Mouse (Mus musculus) limb, embryonic 14.5 days (tissue): ENCODE results near the gene Tmem205. TPM values are rescaled to one million over a fixed set of nuclear protein-coding genes. Genes with fewer than 3 reads are reported as not detected.

Experiments used
- ATAC-seq: fragments of 200-750 bp; cut with Nextera tagmentation; 2 replicates; pipeline ENCODE4 v1.8.0; 2017; ENCODE audit warnings: low read depth, moderate number of reproducible peaks, moderate TSS enrichment; ENCODE audit not compliant: low FRiP score
- DNase-seq: peaks from one replicate; pipeline ENCODE4 v3.0.0-alpha.2; 2015; ENCODE audit warnings: low spot score
- H3K27ac ChIP-seq: fragments of 300-500 bp; sonication (generic); replicated peaks from 2 replicates; pipeline ENCODE4 v1.5.1; 2014; ENCODE audit warnings: low read depth, mild to moderate bottlenecking, low read length, moderate library complexity, mixed read lengths
- H3K27me3 ChIP-seq: fragments of 300-500 bp; sonication (generic); 2 replicates; pipeline ENCODE4 v1.6.1; 2014; ENCODE audit warnings: low read length, mixed read lengths; ENCODE audit not compliant: control insufficient read depth, insufficient read depth
- H3K36me3 ChIP-seq: fragments of 300-500 bp; sonication (generic); 2 replicates; pipeline ENCODE4 v1.6.1; 2014; ENCODE audit warnings: mild to moderate bottlenecking, low read length, moderate library complexity, mixed read lengths; ENCODE audit not compliant: control insufficient read depth, insufficient read depth
- H3K4me1 ChIP-seq: fragments of 300-500 bp; sonication (generic); 2 replicates; pipeline ENCODE4 v1.6.1; 2014; ENCODE audit warnings: antibody characterized with exemption, low read length, mixed read lengths; ENCODE audit not compliant: control insufficient read depth, insufficient read depth
- H3K4me2 ChIP-seq: fragments of 300-500 bp; sonication (generic); replicated peaks from 2 replicates; pipeline ENCODE4 v1.6.1; 2014; ENCODE audit warnings: low read depth, mild to moderate bottlenecking, low read length, moderate library complexity; ENCODE audit not compliant: severe bottlenecking
- H3K4me3 ChIP-seq: fragments of 300-500 bp; sonication (generic); replicated peaks from 2 replicates; pipeline ENCODE4 v1.5.1; 2014; ENCODE audit warnings: low read length
- H3K9ac ChIP-seq: fragments of 300-500 bp; sonication (generic); 2 replicates; pipeline ENCODE4 v1.6.1; 2014; ENCODE audit warnings: mild to moderate bottlenecking, low read depth, low read length, moderate library complexity; ENCODE audit not compliant: severe bottlenecking
- H3K9me3 ChIP-seq: fragments of 300-500 bp; sonication (generic); 2 replicates; pipeline ENCODE4 v1.6.1; 2016; ENCODE audit warnings: low read length; ENCODE audit not compliant: control insufficient read depth
- POLR2A ChIP-seq: fragments of 200-500 bp; IDR thresholded peaks from 2 replicates; pipeline ENCODE4 v1.8.0; 2012; ENCODE audit warnings: inconsistent platforms, mild to moderate bottlenecking, moderate library complexity, borderline replicate concordance; ENCODE audit not compliant: insufficient read depth, insufficient read length; ENCODE audit errors: extremely low read depth
- WGBS: fragments of 180-500 bp; shearing (Covaris S2); extraction: QIAGEN DNeasy Blood & Tissue Kit; methylation state at CpG from one replicate; pipeline ENCODE4 v1.1.7; 2014; 5-methylcytosine and 5-hydroxymethylcytosine counted together
- polyA plus RNA-seq, 2 experiments: library from polyadenylated mRNA; depleted of rRNA in 1 of 2; stranded (reverse) in 1 of 2; unstranded in 1 of 2; fragments of >200 nt; fragmentation: Nextera tagmentation in 1 of 2; extraction: Ambion mirVana in 1 of 2; gene quantifications; 2 replicates each; pipeline versions ENCODE4 v1.2.1 to v1.2.3; 2012 to 2014

Tmem205 gene
- polyA plus RNA-seq, 2 experiments: 37.4 to 51.5 TPM

- H3K4me1 ChIP-seq: peaks cover 7% of the 10 kb centered on the region; the same call in 1 of the 2 replicates
- ATAC-seq (peak; percentile 85), DNase-seq (peak; percentile 64)
- H3K4me2 ChIP-seq: peak overlapping the region; percentile 92
- H3K36me3 ChIP-seq: 0 out of 2 replicates have a peak, but pooled peaks cover 5% of the 10 kb centered on the region
- no peak for TF ChIP-seq POLR2A
- H3K9me3 ChIP-seq: no peaks in the 10 kb centered on the region
- peak overlapping the region; percentile 46 for H3K9ac ChIP-seq
- peak overlapping the region; percentile 41 for H3K4me3 ChIP-seq
- 3% methylated on average over 32 of the region's 34 CpGs for WGBS
- H3K27ac ChIP-seq: no peak overlapping the region
- peaks cover 46% of the 10 kb centered on the region for H3K27me3 ChIP-seq
These were observed 35.2 kb upstream of the Tmem205 start for GRCm38 (mm10) chr9:21962416-21963059.

- WGBS: 1% methylated on average over 15 of the region's 15 CpGs
- no peak overlapping the region for H3K27ac ChIP-seq
- peak overlapping the region; percentile 92 for H3K4me2 ChIP-seq
- TF ChIP-seq POLR2A: no peak
- ATAC-seq (no peak; the same call in 1 of the 2 replicates), DNase-seq (no peak)
- H3K9ac ChIP-seq: peak overlapping the region; percentile 46
- 0 out of 2 replicates have a peak, but pooled peaks cover 5% of the 10 kb centered on the region for H3K36me3 ChIP-seq
- peaks cover 46% of the 10 kb centered on the region for H3K27me3 ChIP-seq
- peaks cover 7% of the 10 kb centered on the region; the same call in 1 of the 2 replicates for H3K4me1 ChIP-seq
- H3K4me3 ChIP-seq: peak overlapping the region; percentile 41
- no peaks in the 10 kb centered on the region for H3K9me3 ChIP-seq
These were observed 34.7 kb upstream of the Tmem205 start for GRCm38 (mm10) chr9:21962010-21962409.

- no peak for TF ChIP-seq POLR2A
- Histone ChIP-seq H3K9ac (no peak overlapping the region), H3K9me3 (no peaks in the 10 kb centered on the region), H3K27ac (no peak overlapping the region), H3K4me3 (peak overlapping the region; percentile 41), H3K4me1 (peaks cover 9% of the 10 kb centered on the region), H3K36me3 (0 out of 2 replicates have a peak, but pooled peaks cover 5% of the 10 kb centered on the region), H3K4me2 (peak overlapping the region; percentile 92), H3K27me3 (peaks cover 46% of the 10 kb centered on the region)
- WGBS: 2% methylated on average over 35 of the region's 35 CpGs
- ATAC-seq (no peak), DNase-seq (no peak)
These were observed 34.1 kb upstream of the Tmem205 start for GRCm38 (mm10) chr9:21961366-21961980.

GRCm38 (mm10) chr9:21960558-21961208 lies 33.3 kb upstream of the Tmem205 start:
- peaks cover 11% of the 10 kb centered on the region for H3K4me1 ChIP-seq
- DNase-seq (no peak), ATAC-seq (no peak)
- peaks cover 46% of the 10 kb centered on the region for H3K27me3 ChIP-seq
- H3K4me3 ChIP-seq: no peak overlapping the region
- WGBS: 11% methylated on average over 26 of the region's 26 CpGs
- H3K4me2 ChIP-seq: no peak overlapping the region
- H3K9ac ChIP-seq: no peak overlapping the region
- no peak for TF ChIP-seq POLR2A
- H3K27ac ChIP-seq: no peak overlapping the region
- no peaks in the 10 kb centered on the region for H3K9me3 ChIP-seq
- H3K36me3 ChIP-seq: 0 out of 2 replicates have a peak, but pooled peaks cover 5% of the 10 kb centered on the region

- ATAC-seq (no peak), DNase-seq (no peak)
- Histone ChIP-seq H3K36me3 (0 out of 2 replicates have a peak, but pooled peaks cover 5% of the 10 kb centered on the region), H3K4me1 (peaks cover 11% of the 10 kb centered on the region), H3K4me3 (no peak overlapping the region), H3K4me2 (no peak overlapping the region), H3K9me3 (no peaks in the 10 kb centered on the region), H3K27ac (no peak overlapping the region), H3K27me3 (peaks cover 46% of the 10 kb centered on the region), H3K9ac (no peak overlapping the region)
- no peak for TF ChIP-seq POLR2A
- WGBS: 47% methylated on average over 9 of the region's 9 CpGs
These were observed 32.8 kb upstream of the Tmem205 start for GRCm38 (mm10) chr9:21960135-21960534.
